Mouse (Mus musculus) hematopoietic stem cell, adult 5-6 weeks (primary cell): Measurements from ENCODE around the gene Rpl36a-ps1. TPM values are rescaled to one million over a fixed set of nuclear protein-coding genes. Genes with fewer than 3 reads are reported as not detected.
A peak's percentile ranks its signal among the peaks of the same experiment; 100 is the strongest.
"Not testable (repeated sequence)": the region's sequence is repeated elsewhere in the genome, so short reads cannot be mapped to it uniquely, and the experiment has no call there.

Experiments used
- ATAC-seq, 2 experiments: fragments of 125-278 bp in 1 of 2; replicated peaks in 1 of 2; 2 replicates each; pipeline ENCODE4 v1.8.0; 2016 to 2017; ENCODE audit warnings: inconsistent platforms in 2 of 2, mild to moderate bottlenecking in 2 of 2, moderate number of reproducible peaks in 2 of 2, low read depth in 1 of 2, moderate TSS enrichment in 1 of 2; ENCODE audit not compliant: low FRiP score in 2 of 2, poor library complexity in 2 of 2, severe bottlenecking in 2 of 2, insufficient read depth in 1 of 2, low TSS enrichment in 1 of 2
- total RNA-seq: library from RNA; stranded (forward); fragments of 172-1452, 232-1000 nt; gene quantifications from 2 replicates; pipeline ENCODE4 v1.2.3, GENCODE M21; 2017

Gene Rpl36a-ps1
- total RNA-seq = 7.5 and 58.0 TPM in 2 replicates

GRCm38 (mm10) chr14:98994218-98994617 is at the start of gene Rpl36a-ps1:
Rpl36a-ps1 (minus strand) TSS chr14:98994318.
- ATAC-seq = no peak

GRCm38 (mm10) chr14:99043499-99043898 is 49.4 kb upstream of the Rpl36a-ps1 start:
- no peak for ATAC-seq

DNA sequence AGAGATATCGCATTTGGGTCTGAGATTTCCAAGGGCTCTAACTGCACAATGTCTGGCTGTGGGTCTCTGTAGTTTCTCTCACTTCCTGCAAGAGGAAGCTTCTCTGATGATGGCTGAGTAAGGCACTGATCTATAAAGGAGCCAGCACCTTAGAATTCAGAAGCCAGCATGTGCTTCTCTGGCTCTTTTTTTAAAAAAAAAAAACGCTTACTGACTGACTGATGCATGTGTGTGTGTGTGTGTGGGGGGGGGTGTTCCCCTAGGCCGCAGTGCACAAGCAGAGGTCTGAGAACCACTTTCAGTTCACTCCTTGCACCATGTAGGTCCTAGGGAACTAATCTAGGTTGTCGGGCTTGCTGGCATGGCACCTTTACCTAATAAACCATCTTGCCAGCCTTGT is 47.3 kb upstream of the Rpl36a-ps1 start:
- 0 out of 4 replicates have a peak, but pooled peaks of 1 of the 2 experiments have one; percentile 9 for ATAC-seq

GRCm38 (mm10) chr14:99039308-99039707 is 45.2 kb upstream of the Rpl36a-ps1 start:
- ATAC-seq = not testable (repeated sequence)

GRCm38 (mm10) chr14:99037703-99038102 is 43.6 kb upstream of the Rpl36a-ps1 start:
- no peak; a peak in 1 of 4 replicates for ATAC-seq

- ATAC-seq = no peak
These were observed 41.9 kb upstream of the Rpl36a-ps1 start for GRCm38 (mm10) chr14:99036039-99036438.

DNA sequence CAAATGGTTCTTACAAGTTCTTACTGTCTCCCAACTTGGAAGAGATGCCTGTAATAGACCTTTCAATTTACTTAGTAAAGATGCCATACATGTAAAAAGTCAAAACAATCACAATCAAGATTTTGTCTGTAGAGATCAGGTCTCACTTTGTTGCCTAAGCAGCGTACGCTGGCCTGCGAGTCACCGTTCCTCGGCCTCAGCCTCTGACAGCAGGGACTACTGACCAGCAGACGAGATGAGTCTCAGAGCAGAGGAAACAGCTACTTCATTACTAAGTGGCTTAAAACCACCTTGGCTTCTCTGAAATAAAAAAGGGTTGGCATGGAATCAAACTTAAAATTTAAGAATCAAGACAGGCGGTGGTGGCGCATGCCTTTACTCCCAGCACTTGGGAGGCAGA is 40.7 kb upstream of the Rpl36a-ps1 start:
- ATAC-seq = not testable (repeated sequence)

DNA sequence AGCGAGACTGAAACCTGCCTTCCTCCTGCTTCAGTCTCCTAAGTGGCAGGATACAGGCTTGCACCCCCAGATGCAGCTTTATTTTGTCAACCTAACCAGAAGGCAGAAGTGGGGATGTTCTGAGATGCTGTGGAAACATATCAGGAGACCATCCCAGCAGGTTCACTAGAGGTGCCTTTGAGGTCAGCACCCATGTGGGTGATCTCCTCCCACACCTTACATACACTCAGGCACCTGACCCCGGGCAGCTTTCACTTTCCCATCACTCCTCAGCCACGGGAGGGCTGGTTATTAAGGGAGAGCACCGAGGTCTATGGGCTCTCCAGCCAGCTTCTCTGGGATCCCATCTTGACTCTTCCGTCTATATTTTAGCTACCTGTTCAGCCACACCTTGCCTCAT is 38.5 kb upstream of the Rpl36a-ps1 start:
- peak in 1 of 2 experiments; percentile 25; a peak in 1 of 4 replicates for ATAC-seq

DNA sequence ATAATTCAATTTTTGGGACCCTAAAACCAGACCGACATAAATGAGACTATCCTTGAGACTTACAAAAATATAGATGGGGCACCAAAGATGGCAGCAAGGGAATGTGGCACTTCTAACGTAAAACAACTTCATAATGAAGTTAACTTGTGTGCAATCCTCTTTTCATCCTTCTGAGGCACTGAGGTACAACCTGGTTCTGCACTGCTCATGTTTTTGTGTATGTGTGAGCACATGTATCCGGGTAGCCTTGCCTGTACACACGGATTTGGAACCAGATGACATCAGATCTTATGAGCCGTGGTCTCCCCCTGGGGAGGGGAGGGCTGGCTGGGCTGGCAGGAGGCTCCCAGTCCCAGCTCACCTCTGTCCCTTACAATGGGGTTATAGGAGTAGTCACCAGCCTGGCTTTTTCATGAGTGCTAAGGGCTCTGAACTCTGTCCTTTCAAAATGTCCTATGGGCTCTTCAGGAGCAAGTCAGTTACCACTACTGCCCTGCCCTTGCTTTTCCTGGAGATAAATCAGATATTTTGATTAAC is 37.3 kb upstream of the Rpl36a-ps1 start:
- no peak for ATAC-seq

- ATAC-seq = no peak
These were observed 35.9 kb upstream of the Rpl36a-ps1 start for GRCm38 (mm10) chr14:99029987-99030386.

- peak; percentile 37 to 42; a peak in 1 of 4 replicates for ATAC-seq
These were observed 28.4 kb upstream of the Rpl36a-ps1 start for GRCm38 (mm10) chr14:99022346-99023086.

DNA sequence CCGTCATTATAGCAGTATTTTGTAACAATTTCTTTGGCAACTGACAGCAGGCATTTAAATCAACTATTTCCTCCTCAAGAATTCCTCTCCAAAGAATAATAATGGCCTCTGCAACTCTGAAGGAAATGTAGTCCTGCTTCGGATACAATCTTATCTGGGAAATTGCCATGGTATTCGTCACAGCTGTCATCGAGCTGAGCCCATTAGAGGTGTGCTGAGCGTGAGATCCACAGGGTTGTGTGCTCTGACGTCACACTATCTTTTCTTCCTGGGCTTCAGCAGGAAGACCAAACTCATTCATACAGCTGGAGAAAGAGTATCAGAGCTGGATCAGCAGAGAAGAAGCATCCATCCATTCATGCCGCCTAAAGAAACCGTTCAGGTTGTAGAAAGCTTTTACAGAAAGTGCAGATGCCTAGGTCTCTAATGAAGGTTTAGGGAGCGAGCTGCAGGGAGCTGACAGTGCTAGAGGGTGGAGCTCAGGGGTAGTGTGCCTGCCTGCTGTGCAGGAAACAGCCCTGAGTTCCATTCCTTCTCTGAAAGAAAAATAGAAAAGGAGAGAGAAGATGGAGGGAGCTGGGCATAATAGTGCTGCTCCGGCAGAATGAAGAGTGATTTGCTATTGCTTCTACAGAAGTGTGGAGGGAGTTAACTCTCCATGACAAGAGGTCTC is 25.2 kb upstream of the Rpl36a-ps1 start:
- no peak for ATAC-seq

- ATAC-seq = no peak
These were observed 24.6 kb upstream of the Rpl36a-ps1 start for GRCm38 (mm10) chr14:99018691-99019090.

DNA sequence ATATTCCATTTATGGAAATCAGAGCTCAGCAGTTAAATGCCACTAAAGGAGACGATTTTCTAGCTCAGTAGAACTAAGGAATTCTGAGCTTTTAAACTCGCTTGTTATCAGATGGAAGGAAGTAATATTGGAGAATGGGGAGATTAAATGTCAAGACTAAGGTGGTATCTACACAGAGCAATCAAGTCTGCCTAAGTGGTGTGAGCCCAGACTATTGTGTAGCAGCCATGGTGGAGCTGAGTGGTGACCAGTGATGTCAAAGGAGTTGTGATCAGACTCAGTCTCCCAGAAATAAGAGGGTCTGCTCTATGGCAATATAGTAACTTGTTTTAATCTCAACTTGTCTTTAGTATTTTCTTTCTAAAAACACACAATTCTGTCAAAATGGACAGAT is 16.8 kb upstream of the Rpl36a-ps1 start:
- no peak for ATAC-seq

DNA sequence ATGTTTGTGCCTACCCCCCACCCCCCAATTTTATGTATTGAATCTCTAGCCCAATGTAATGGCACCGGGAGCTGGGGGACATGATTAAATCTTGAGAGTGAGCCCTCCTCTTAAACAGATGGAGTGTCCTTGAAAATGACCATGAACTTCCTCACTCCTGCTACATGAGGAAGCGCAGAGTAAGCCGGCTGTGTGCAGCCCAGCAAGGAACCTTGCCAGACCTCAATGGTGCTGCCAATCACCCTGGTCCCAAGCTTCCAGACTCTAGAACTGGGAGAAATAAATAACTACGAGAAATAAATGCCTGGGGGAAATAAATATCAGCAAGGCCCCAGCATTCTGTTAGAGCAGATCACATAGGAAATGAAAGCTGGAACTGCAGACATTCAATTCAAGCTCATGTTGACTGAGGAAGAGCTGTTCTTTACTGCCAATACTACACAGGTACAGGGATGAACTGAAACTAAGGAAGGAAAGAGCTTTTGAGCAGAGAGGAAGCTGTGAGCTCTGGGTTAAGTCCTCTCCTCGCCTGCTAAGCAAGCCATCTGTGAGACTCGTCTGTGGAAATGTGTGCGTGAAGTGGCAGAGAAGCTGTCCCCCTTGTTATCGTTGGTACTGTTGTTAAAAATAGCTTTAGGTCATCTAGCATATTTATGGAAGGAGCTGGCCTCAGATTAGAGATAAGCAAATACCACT is 16.3 kb upstream of the Rpl36a-ps1 start:
- ATAC-seq = peak; percentile 75 to 83

GRCm38 (mm10) chr14:98992482-98992881 is 1.6 kb downstream of the Rpl36a-ps1 start:
- ATAC-seq = no peak

GRCm38 (mm10) chr14:98990636-98991035 is 3.5 kb downstream of the Rpl36a-ps1 start:
- no peak for ATAC-seq

DNA sequence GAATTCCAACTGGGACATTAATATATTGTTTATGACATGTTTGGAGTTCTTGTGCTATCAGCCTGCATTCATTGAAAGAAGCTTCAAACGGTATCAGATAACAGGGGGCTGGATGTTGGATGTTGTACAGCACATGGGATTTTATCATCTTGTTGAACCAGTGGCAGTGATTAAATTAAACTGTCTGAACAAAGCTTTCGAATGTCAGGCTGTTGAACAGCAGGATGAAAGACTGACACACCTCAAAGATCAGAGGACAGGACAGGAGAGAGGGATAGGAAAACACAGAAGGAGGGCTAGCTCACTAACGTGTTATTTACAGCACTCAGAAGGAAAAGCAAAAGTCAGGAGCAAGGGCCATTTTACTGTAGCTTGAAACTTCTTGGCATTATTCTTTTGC is 4.3 kb downstream of the Rpl36a-ps1 start:
- ATAC-seq = no peak
